Mouse (Mus musculus) Patski (cell line): ENCODE data around the gene Ipmk. TPM values are rescaled to one million over a fixed set of nuclear protein-coding genes. Genes with fewer than 3 reads are reported as not detected.

ENCODE experiments used
- ATAC-seq: fragments of 100-300 bp; one replicate; pipeline ENCODE4 v1.8.0; 2021
- CTCF ChIA-PET: fragments of 350-600 bp; sonication (Branson Sonifier 250); formaldehyde crosslinking; loops from one replicate; lab custom pipeline; 2022; ENCODE audit warnings: inconsistent platforms; lab: Charles Lee
- POLR2A ChIA-PET: fragments of 350-600 bp; sonication (Branson Sonifier 250); formaldehyde crosslinking; loops from one replicate; lab custom pipeline; 2022; ENCODE audit warnings: antibody characterized with exemption, inconsistent platforms; lab: Charles Lee
- DNase-seq: peaks from one replicate; pipeline ENCODE4 v3.0.0-alpha.2; 2011; ENCODE audit warnings: low read depth, low spot score
- H3K27me3 ChIP-seq: fragments of 371-371 bp; one replicate; pipeline ENCODE4 v1.5.1; 2021
- CTCF ChIP-seq: fragments of 100-300 bp; IDR thresholded peaks from one replicate; pipeline ENCODE4 v1.5.1; 2021
- in situ Hi-C: fragments of 300-500 bp; cut with MboI; formaldehyde crosslinking; loops from 3 replicates; pipeline ENCODE4 v1.11.1; 2018; ENCODE audit warnings: low pct_unique_long_range_greater_than_20kb, mixed read lengths
- polyA plus RNA-seq: library from polyadenylated mRNA; unstranded; gene quantifications from one replicate; pipeline ENCODE4 v1.2.3, GENCODE M21; 2021

Ipmk gene
- polyA plus RNA-seq, 1 experiment from 2014 or later: 73.9 TPM

- in situ Hi-C loops: loop anchor here (5.0 kb wide), 1 partner anchor 79 kb away; no protein-coding TSS in a partner anchor
- ATAC-seq (peak; percentile 65), DNase-seq (no peak)
- peak; percentile 69 for TF ChIP-seq CTCF
- CTCF ChIA-PET: interaction anchor here (0.6 to 4.3 kb wide), 18 partner anchors 9 to 108 kb away, joined by 3 to 43 read pairs (median 8); partner anchors contain the start of genes Cisd1 and Ipmk
- H3K27me3 ChIP-seq: no peaks in the 10 kb centered on the region
- POLR2A ChIA-PET: no interaction called here
Measured at GRCm38 (mm10) chr10:71400818-71401646, 53.5 kb downstream of the Ipmk start.

GRCm38 (mm10) chr10:71403638-71404037, 56.1 kb downstream of the Ipmk start:
- no peaks in the 10 kb centered on the region for H3K27me3 ChIP-seq
- no peak for DNase-seq
- in situ Hi-C loops: loop anchor here (5.0 kb wide), 1 partner anchor 81 kb away; no protein-coding TSS in a partner anchor
- ChIA-PET POLR2A (interaction anchor here (0.6 kb wide), 1 partner anchor 15 kb away, joined by 3 read pairs; no protein-coding TSS in a partner anchor), CTCF (interaction anchor here (0.8 kb wide), 1 partner anchor 77 kb away, joined by 3 read pairs; no protein-coding TSS in a partner anchor)
- no peak for ATAC-seq
- no peak for TF ChIP-seq CTCF

- ATAC-seq (no peak), DNase-seq (no peak)
- CTCF ChIA-PET: no interaction called here
- in situ Hi-C loops: no loop called here
- no peak for TF ChIP-seq CTCF
- POLR2A ChIA-PET: interaction anchor here (0.5 to 0.6 kb wide), 2 partner anchors 79 to 113 kb away, joined by 3 to 4 read pairs; no protein-coding TSS in a partner anchor
- H3K27me3 ChIP-seq: no peaks in the 10 kb centered on the region
Measured at GRCm38 (mm10) chr10:71405523-71406217, 58.1 kb downstream of the Ipmk start.

GRCm38 (mm10) chr10:71409948-71410347, 62.4 kb downstream of the Ipmk start:
- DNase-seq (no peak), ATAC-seq (no peak)
- CTCF ChIA-PET: interaction anchor here (1.2 kb wide), 1 partner anchor 8 kb away, joined by 5 read pairs; no protein-coding TSS in a partner anchor
- peaks cover 10% of the 10 kb centered on the region for H3K27me3 ChIP-seq
- TF ChIP-seq CTCF: no peak
- in situ Hi-C loops: no loop called here
- POLR2A ChIA-PET: no interaction called here

- ATAC-seq (no peak), DNase-seq (no peak)
- in situ Hi-C loops: no loop called here
Measured at GRCm38 (mm10) chr10:71413401-71413800, 65.8 kb downstream of the Ipmk start.

GRCm38 (mm10) chr10:71421531-71421930, 74.0 kb downstream of the Ipmk start:
- POLR2A ChIA-PET: no interaction called here
- ATAC-seq: no peak
- in situ Hi-C loops: no loop called here
- no peak for TF ChIP-seq CTCF
- DNase-seq: no peak
- CTCF ChIA-PET: interaction anchor here (1.4 kb wide), 1 partner anchor 12 kb away, joined by 3 read pairs; no protein-coding TSS in a partner anchor
- H3K27me3 ChIP-seq: peaks cover 9% of the 10 kb centered on the region

More at GRCm38 (mm10) chr10:71413401-71413800, 65.8 kb downstream of the Ipmk start:
- peaks cover 10% of the 10 kb centered on the region for H3K27me3 ChIP-seq
- POLR2A ChIA-PET: no interaction called here
- CTCF ChIA-PET: no interaction called here
- TF ChIP-seq CTCF: no peak

- ChIA-PET POLR2A (no interaction called here), CTCF (interaction anchor here (1.4 kb wide), 1 partner anchor 11 kb away, joined by 3 read pairs; no protein-coding TSS in a partner anchor)
- TF ChIP-seq CTCF: peak; percentile 90
- H3K27me3 ChIP-seq: peaks cover 16% of the 10 kb centered on the region
- no peak for DNase-seq
- in situ Hi-C loops: no loop called here
- ATAC-seq: no peak
Measured at GRCm38 (mm10) chr10:71422047-71423037, 74.8 kb downstream of the Ipmk start.

- DNase-seq: no peak
- in situ Hi-C loops: no loop called here
- no peak for TF ChIP-seq CTCF
- no peak for ATAC-seq
- ChIA-PET CTCF (interaction anchor here (1.4 kb wide), 1 partner anchor 11 kb away, joined by 4 read pairs; no protein-coding TSS in a partner anchor), POLR2A (no interaction called here)
- H3K27me3 ChIP-seq: peaks cover 22% of the 10 kb centered on the region
Measured at GRCm38 (mm10) chr10:71426740-71427139, 79.2 kb downstream of the Ipmk start.

GRCm38 (mm10) chr10:71427381-71427780, 79.8 kb downstream of the Ipmk start:
- ChIA-PET CTCF (no interaction called here), POLR2A (no interaction called here)
- peaks cover 22% of the 10 kb centered on the region for H3K27me3 ChIP-seq
- TF ChIP-seq CTCF: no peak
- no peak for DNase-seq
- no peak for ATAC-seq
- in situ Hi-C loops: no loop called here
